Mouse (Mus musculus) CH12.LX (cell line): ENCODE data around the gene Plcl2. TPM values are rescaled to one million over a fixed set of nuclear protein-coding genes. Genes with fewer than 3 reads are reported as not detected.

Experiments used
- DNase-seq: peaks from one replicate; pipeline ENCODE4 v3.0.0-alpha.2; 2013; ENCODE audit errors: extremely low read depth
- H3K27ac ChIP-seq: 2 replicates; pipeline ENCODE4 v1.5.1; 2012; ENCODE audit warnings: low read depth, mild to moderate bottlenecking, control low read depth, moderate library complexity; ENCODE audit not compliant: insufficient read depth
- H3K27me3 ChIP-seq: replicated peaks from 2 replicates; pipeline ENCODE3; 2012; ENCODE audit warnings: inconsistent platforms
- H3K36me3 ChIP-seq, 2 experiments: replicated peaks in 1 of 2; 2 replicates each; pipeline versions ENCODE3 to v1.6.1; 2012; ENCODE audit warnings: inconsistent platforms in 1 of 2, low read length in 1 of 2, mild to moderate bottlenecking in 1 of 2, mixed read lengths in 1 of 2, moderate library complexity in 1 of 2; ENCODE audit not compliant: control insufficient read depth in 1 of 2, insufficient read depth in 1 of 2
- H3K4me1 ChIP-seq, 2 experiments: 2 replicates each; pipeline ENCODE4 v1.6.1; 2012; ENCODE audit warnings: inconsistent platforms in 1 of 2, moderate library complexity in 1 of 2; ENCODE audit not compliant: insufficient read depth in 2 of 2, control insufficient read depth in 1 of 2
- H3K4me2 ChIP-seq: 2 replicates; pipeline ENCODE4 v1.6.1; 2012; ENCODE audit warnings: low read depth, mild to moderate bottlenecking, control low read depth; ENCODE audit not compliant: poor library complexity, insufficient read depth, severe bottlenecking
- H3K4me3 ChIP-seq, 3 experiments: fragments of 150-350 bp in 1 of 3; sonication (generic) in 1 of 3; replicated peaks in 1 of 3; 2 replicates each; pipeline versions ENCODE3 to v1.5.1; 2011 to 2012; ENCODE audit warnings: low read depth in 2 of 3, low read length in 2 of 3, mild to moderate bottlenecking in 2 of 3, moderate library complexity in 2 of 3, control low read depth in 1 of 3, improper control_type of control experiment in 1 of 3, inconsistent platforms in 1 of 3, mixed read lengths in 1 of 3; ENCODE audit not compliant: poor library complexity in 1 of 3
- H3K79me2 ChIP-seq: replicated peaks from 2 replicates; pipeline ENCODE4 v1.6.1; 2012; ENCODE audit warnings: mild to moderate bottlenecking, moderate library complexity; ENCODE audit not compliant: control insufficient read depth, poor library complexity, insufficient read depth, severe bottlenecking; ENCODE audit errors: extremely low read depth
- H3K9ac ChIP-seq: 2 replicates; pipeline ENCODE4 v1.6.1; 2012; ENCODE audit warnings: low read depth, mild to moderate bottlenecking, control low read depth, moderate library complexity; ENCODE audit not compliant: insufficient read depth
- H3K9me3 ChIP-seq: replicated peaks from 2 replicates; pipeline ENCODE3; 2012; ENCODE audit warnings: low read length, inconsistent platforms, mixed read lengths
- BHLHE40 ChIP-seq: IDR thresholded peaks from 2 replicates; pipeline ENCODE4 v1.6.1; 2011; ENCODE audit warnings: mild to moderate bottlenecking, low read depth, low read length, improper control_type of control experiment
- MAZ ChIP-seq: IDR thresholded peaks from 2 replicates; pipeline ENCODE4 v1.6.1; 2012; ENCODE audit warnings: low read depth, mild to moderate bottlenecking, inconsistent platforms, low read length, improper control_type of control experiment, moderate library complexity
- TBP ChIP-seq: conservative IDR thresholded peaks from 2 replicates; pipeline ENCODE4 v1.6.1; 2011; ENCODE audit warnings: low read depth, low read length, improper control_type of control experiment
- dilution Hi-C: fragments of 300-500 bp; cut with MboI; formaldehyde crosslinking; loops from 2 replicates; pipeline ENCODE4 v1.14.3; 2020; ENCODE audit warnings: low sequenced_read_pairs; ENCODE audit not compliant: extremely low pct_unique_long_range_greater_than_20kb, extremely low pct_ligation_motif_present
- in situ Hi-C: fragments of 300-500 bp; cut with MboI; formaldehyde crosslinking; loops from 3 replicates; pipeline ENCODE4 v1.14.3; 2019; ENCODE audit warnings: low sequenced_read_pairs, low pct_ligation_motif_present, low pct_unique_long_range_greater_than_20kb, mixed read lengths
- polyA plus RNA-seq: library from polyadenylated mRNA; unstranded; fragments of >175 nt; gene quantifications from 2 replicates; pipeline ENCODE4 v1.2.1, GENCODE M21; 2012; ENCODE audit warnings: low read depth; ENCODE audit not compliant: insufficient read length
- total RNA-seq, 2 experiments: library from RNA; depleted of rRNA; stranded (reverse); fragments of 300-350 nt in 1 of 2; fragments of >200 nt in 1 of 2; gene quantifications; 2 replicates each; pipeline ENCODE4 v1.2.3; 2012 to 2014

Plcl2 gene
- total and polyA plus RNA-seq, 3 experiments = 9.0 to 16.6 (median 12.7) TPM

GRCm38 (mm10) chr17:50499091-50499790 is 10.0 kb upstream of the Plcl2 start:
- TF ChIP-seq BHLHE40 (peak; percentile 75), TBP (no peak)
- Histone ChIP-seq H3K4me2 (no peak overlapping the region), H3K27ac (no peak overlapping the region), H3K79me2 (no peaks in the 10 kb centered on the region), H3K9me3 (no peaks in the 10 kb centered on the region), H3K9ac (no peak overlapping the region), H3K4me1 (peaks cover 21 to 26% of the 10 kb centered on the region in 2 experiments), H3K27me3 (no peaks in the 10 kb centered on the region), H3K36me3 (no peaks in the 10 kb centered on the region), H3K4me3 (no peak overlapping the region)
- dilution Hi-C loops (no loop called here), in situ Hi-C loops (no loop called here)
- no peak for DNase-seq

GRCm38 (mm10) chr17:50500806-50501205 is 8.4 kb upstream of the Plcl2 start:
- no peak for TF ChIP-seq BHLHE40
- TF ChIP-seq, all 38 proteins: peak for 0
- dilution Hi-C loops = no loop called here

GRCm38 (mm10) chr17:50503075-50503474 is 6.1 kb upstream of the Plcl2 start:
- Histone ChIP-seq H3K27me3 (peaks cover 18% of the 10 kb centered on the region), H3K9ac (no peak overlapping the region), H3K9me3 (no peaks in the 10 kb centered on the region), H3K27ac (peak overlapping the region; percentile 84; the same call in 1 of the 2 replicates), H3K79me2 (no peaks in the 10 kb centered on the region), H3K36me3 (no peaks in the 10 kb centered on the region), H3K4me2 (no peak overlapping the region), H3K4me1 (peaks cover 27 to 35% of the 10 kb centered on the region in 2 experiments), H3K4me3 (no peak overlapping the region)
- dilution Hi-C loops = no loop called here
- DNase-seq = no peak
- TF ChIP-seq MAZ = no peak
- in situ Hi-C loops = no loop called here

More at GRCm38 (mm10) chr17:50500806-50501205, 8.4 kb upstream of the Plcl2 start:
- no peak overlapping the region for H3K4me2 ChIP-seq
- in situ Hi-C loops = no loop called here
- no peak overlapping the region for H3K9ac ChIP-seq
- no peaks in the 10 kb centered on the region for H3K36me3 ChIP-seq
- no peaks in the 10 kb centered on the region for H3K9me3 ChIP-seq
- peaks cover 2% of the 10 kb centered on the region for H3K27me3 ChIP-seq
- no peak overlapping the region for H3K4me3 ChIP-seq
- DNase-seq = no peak
- no peaks in the 10 kb centered on the region for H3K79me2 ChIP-seq
- no peak overlapping the region for H3K27ac ChIP-seq
- H3K4me1 ChIP-seq = peaks cover 26 to 33% of the 10 kb centered on the region in 2 experiments
